Mouse (Mus musculus) cortical plate, adult 2 months (tissue): ENCODE measurements around the gene Agpat3.

Source experiments
- CTCF ChIP-seq: fragments of 200-500 bp; IDR thresholded peaks from 2 replicates; pipeline ENCODE4 v1.5.1; 2011; ENCODE audit warnings: mild to moderate bottlenecking, control low read depth, low read length; ENCODE audit not compliant: insufficient read depth; ENCODE audit errors: extremely low read depth
- POLR2A ChIP-seq: fragments of 200-500 bp; IDR thresholded peaks from 2 replicates; pipeline ENCODE4 v1.6.1; 2011; ENCODE audit warnings: mild to moderate bottlenecking, low read length, control low read depth; ENCODE audit not compliant: insufficient read depth; ENCODE audit errors: extremely low read depth

DNA sequence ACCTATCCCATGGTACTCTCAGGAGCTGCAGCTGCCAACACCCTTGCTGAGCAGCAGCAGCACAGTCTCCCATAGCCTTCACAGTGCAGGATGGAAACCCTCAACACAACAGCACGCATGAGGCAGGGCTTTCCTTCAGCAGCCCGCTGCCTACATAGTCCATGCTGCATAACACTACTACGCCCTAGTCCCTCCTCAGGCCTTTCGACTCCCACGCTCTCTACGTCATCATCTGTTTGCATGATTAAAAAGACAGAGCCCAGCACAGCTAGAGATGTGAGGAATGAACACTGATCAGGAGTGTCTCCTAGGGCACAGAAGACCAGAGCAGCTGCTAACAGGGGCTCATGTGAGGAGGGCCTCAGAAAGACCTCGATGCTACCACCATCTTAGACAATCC, 131.0 kb downstream of the Agpat3 start:
- no peak for TF ChIP-seq CTCF
- TF ChIP-seq POLR2A, result no peak
